Mouse (Mus musculus): ENCODE measurements around the gene Adora1.

DNA sequence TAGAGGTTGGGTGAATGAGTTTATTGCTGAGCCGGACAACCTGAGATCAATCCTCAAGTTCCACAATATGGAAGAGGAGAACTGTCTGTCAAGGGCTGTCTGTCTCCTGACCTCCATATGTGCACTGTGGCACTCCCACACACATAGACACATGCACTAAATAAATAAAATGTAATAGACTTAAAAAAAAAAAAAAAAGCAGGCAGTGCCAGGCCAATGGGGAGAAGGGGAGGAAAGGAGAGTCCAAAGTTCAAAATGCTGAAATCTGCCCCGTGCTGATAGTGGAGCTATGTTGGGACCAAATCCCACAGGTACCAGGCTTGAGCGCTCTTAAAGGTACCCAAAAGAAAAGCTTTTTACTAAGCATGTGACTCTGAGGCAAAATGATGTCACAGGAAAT is 2.2 kb upstream of the Adora1 start:
- TF ChIP-seq POLR2A (IDR thresholded peaks at IDR 0.05; ENCODE audit: extremely low read depth, insufficient read depth, low read length) (no peak), CTCF (IDR thresholded peaks at IDR 0.05; ENCODE audit: low read depth, low read length) (no peak)

All from liver, adult 2 months (tissue).